Mouse (Mus musculus) duodenum, adult 2 months (tissue): ENCODE results near the gene Vmn2r35. TPM values are rescaled to one million over a fixed set of nuclear protein-coding genes. Genes with fewer than 3 reads are reported as not detected.

ENCODE experiments used
- polyA plus RNA-seq: library from polyadenylated mRNA; depleted of rRNA; stranded (reverse); fragments of >200 nt; gene quantifications from 2 replicates; pipeline ENCODE4 v1.2.3, GENCODE M21; 2012; ENCODE audit warnings: low replicate concordance; rRNA removed

Vmn2r35 gene
- not detected in 2 replicates for polyA plus RNA-seq

DNA sequence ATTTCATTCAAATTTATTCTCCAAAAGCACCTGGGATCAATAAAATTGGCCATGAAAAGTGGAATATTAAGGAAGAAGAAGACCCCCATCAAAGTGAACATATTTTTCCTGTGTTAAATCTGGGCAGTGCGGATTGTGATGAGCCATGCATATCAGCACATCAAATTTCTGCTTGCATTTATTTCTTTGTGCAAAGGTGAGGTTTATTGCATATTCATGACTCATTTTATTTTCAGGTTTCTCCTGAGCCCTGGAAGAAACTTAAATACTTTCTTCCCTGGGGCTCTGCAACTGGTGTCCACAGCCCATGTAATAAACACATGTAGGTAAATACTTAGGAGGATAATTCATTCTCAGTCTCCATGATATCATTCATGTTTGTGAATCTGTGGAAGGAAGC is at the start of gene Vmn2r35:
Gene Vmn2r35 (minus strand): TSS at position 101 of the 400 bp plus-strand sequence.

Other genes with a start within 250 kb of the Vmn2r35 start
- not detected in 2 replicates for gene Vmn2r34, start 130.4 kb downstream of the Vmn2r35 start, polyA plus RNA-seq
- not detected in 2 replicates for gene Vmn2r36, start 82.6 kb upstream of the Vmn2r35 start, polyA plus RNA-seq